Mouse (Mus musculus) limb, embryonic 11.5 days (tissue): ENCODE data around the gene Olfr93. TPM values are rescaled to one million over a fixed set of nuclear protein-coding genes. Genes with fewer than 3 reads are reported as not detected.

Experiments
- ATAC-seq: fragments of 200-750 bp; cut with Nextera tagmentation; 2 replicates; pipeline ENCODE4 v1.8.0; 2017; ENCODE audit warnings: low read depth; ENCODE audit not compliant: insufficient number of reproducible peaks, low FRiP score, low TSS enrichment
- DNase-seq: peaks from one replicate; pipeline ENCODE4 v3.0.0-alpha.2; 2015; ENCODE audit warnings: low spot score
- H3K27ac ChIP-seq: fragments of 300-500 bp; sonication (generic); replicated peaks from 2 replicates; pipeline ENCODE4 v1.5.1; 2014; ENCODE audit warnings: low read depth, mild to moderate bottlenecking, low read length
- H3K27me3 ChIP-seq: fragments of 300-500 bp; sonication (generic); 2 replicates; pipeline ENCODE4 v1.6.1; 2014; ENCODE audit warnings: mild to moderate bottlenecking, low read length, mixed read lengths; ENCODE audit not compliant: control insufficient read depth, insufficient read depth
- H3K36me3 ChIP-seq: fragments of 300-500 bp; sonication (generic); 2 replicates; pipeline ENCODE4 v1.6.1; 2014; ENCODE audit warnings: mild to moderate bottlenecking, low read length, moderate library complexity, mixed read lengths; ENCODE audit not compliant: control insufficient read depth, insufficient read depth
- H3K4me1 ChIP-seq: fragments of 300-500 bp; sonication (generic); 2 replicates; pipeline ENCODE4 v1.6.1; 2014; ENCODE audit warnings: low read length, mixed read lengths; ENCODE audit not compliant: control insufficient read depth, insufficient read depth
- H3K4me2 ChIP-seq: fragments of 300-500 bp; sonication (generic); 2 replicates; pipeline ENCODE4 v1.6.1; 2014; ENCODE audit warnings: low read depth, mild to moderate bottlenecking, moderate library complexity; ENCODE audit not compliant: severe bottlenecking
- H3K4me3 ChIP-seq: fragments of 300-500 bp; sonication (generic); 2 replicates; pipeline ENCODE4 v1.5.1; 2014; ENCODE audit warnings: low read depth, low read length
- H3K9ac ChIP-seq: fragments of 300-500 bp; sonication (generic); 2 replicates; pipeline ENCODE4 v1.6.1; 2014; ENCODE audit warnings: mild to moderate bottlenecking, low read length
- H3K9me3 ChIP-seq: fragments of 300-500 bp; sonication (generic); 2 replicates; pipeline ENCODE4 v1.6.1; 2016; ENCODE audit warnings: low read length; ENCODE audit not compliant: control insufficient read depth
- WGBS: fragments of 180-500 bp; shearing (Covaris S2); extraction: QIAGEN DNeasy Blood & Tissue Kit; methylation state at CpG from one replicate; pipeline ENCODE4 v1.1.7; 2014; 5-methylcytosine and 5-hydroxymethylcytosine counted together
- polyA plus RNA-seq: library from polyadenylated mRNA; unstranded; fragments of >200 nt; fragmentation: Nextera tagmentation; extraction: Ambion mirVana; gene quantifications from 2 replicates; pipeline ENCODE4 v1.2.1, GENCODE M21; 2014

Gene Olfr93
- not detected in 2 replicates for polyA plus RNA-seq

GRCm38 (mm10) chr17:37161394-37161793, at the start of gene Olfr93:
Olfr93 (minus strand) TSS chr17:37161494.
- H3K9ac ChIP-seq, result no peak within 1 kb of the TSS
- no peaks in the 10 kb centered on the region for H3K27me3 ChIP-seq
- H3K9me3 ChIP-seq, result no peaks in the 10 kb centered on the region
- H3K4me2 ChIP-seq, result no peak within 1 kb of the TSS
- no peak within 1 kb of the TSS for H3K27ac ChIP-seq
- H3K36me3 ChIP-seq, result no peaks in the 10 kb centered on the region
- no peak for DNase-seq
- H3K4me1 ChIP-seq, result no peaks in the 10 kb centered on the region
- no peak for ATAC-seq
- no peak within 1 kb of the TSS for H3K4me3 ChIP-seq

GRCm38 (mm10) chr17:37203917-37204236, 42.6 kb upstream of the Olfr93 start:
- Histone ChIP-seq H3K9ac (no peak overlapping the region), H3K27ac (no peak overlapping the region), H3K4me2 (no peak overlapping the region), H3K4me3 (no peak overlapping the region), H3K4me1 (no peaks in the 10 kb centered on the region), H3K36me3 (no peaks in the 10 kb centered on the region), H3K27me3 (no peaks in the 10 kb centered on the region), H3K9me3 (no peaks in the 10 kb centered on the region)
- WGBS, result 27% methylated on average over 3 of the region's 3 CpGs
- ATAC-seq (no peak), DNase-seq (no peak)

- Histone ChIP-seq H3K9ac (no peak overlapping the region), H3K36me3 (no peaks in the 10 kb centered on the region), H3K9me3 (no peaks in the 10 kb centered on the region), H3K4me2 (no peak overlapping the region), H3K4me3 (no peak overlapping the region), H3K27ac (no peak overlapping the region), H3K27me3 (no peaks in the 10 kb centered on the region), H3K4me1 (no peaks in the 10 kb centered on the region)
- 0% methylated on average over 4 of the region's 4 CpGs for WGBS
- ATAC-seq, result peak; percentile 60; the same call in 1 of the 2 replicates
- peak; percentile 87 for DNase-seq
Observed at GRCm38 (mm10) chr17:37203206-37203916, 42.1 kb upstream of the Olfr93 start.

- no peak within 1 kb of the TSS for H3K4me2 ChIP-seq
- H3K36me3 ChIP-seq, result no peaks in the 10 kb centered on the region
- no peak within 1 kb of the TSS for H3K4me3 ChIP-seq
- H3K27me3 ChIP-seq, result peaks cover 11% of the 10 kb centered on the region
- H3K27ac ChIP-seq, result no peak within 1 kb of the TSS
- no peaks in the 10 kb centered on the region for H3K9me3 ChIP-seq
- ATAC-seq (no peak), DNase-seq (no peak)
- H3K9ac ChIP-seq, result no peak within 1 kb of the TSS
- WGBS, result 79% methylated on average over 2 of the region's 2 CpGs
- H3K4me1 ChIP-seq, result no peaks in the 10 kb centered on the region
Observed at GRCm38 (mm10) chr17:37200894-37201293, 39.6 kb upstream of the Olfr93 start, which contains the start of gene Olfr94. Olfr94 (minus strand) TSS chr17:37200994.

- under 1% methylated on average over 75 of the region's 77 CpGs for WGBS
- Histone ChIP-seq H3K9ac (peak overlapping the region; percentile 5; the same call in 1 of the 2 replicates), H3K4me3 (peak overlapping the region; percentile 41), H3K9me3 (no peaks in the 10 kb centered on the region), H3K27ac (no peak overlapping the region), H3K4me2 (peak overlapping the region; percentile 93), H3K36me3 (no peaks in the 10 kb centered on the region), H3K27me3 (peaks cover 11% of the 10 kb centered on the region), H3K4me1 (no peaks in the 10 kb centered on the region)
- ATAC-seq, result peak; percentile 89
- DNase-seq, result peak; percentile 70
Observed at GRCm38 (mm10) chr17:37196845-37197724, 35.8 kb upstream of the Olfr93 start.

- Histone ChIP-seq H3K4me3 (no peak overlapping the region), H3K27ac (no peak overlapping the region), H3K9ac (no peak overlapping the region), H3K4me2 (no peak overlapping the region), H3K27me3 (peaks cover 11% of the 10 kb centered on the region), H3K9me3 (no peaks in the 10 kb centered on the region), H3K4me1 (no peaks in the 10 kb centered on the region), H3K36me3 (no peaks in the 10 kb centered on the region)
- ATAC-seq (no peak), DNase-seq (no peak)
- WGBS, result 94% methylated on average over 5 of the region's 5 CpGs
Observed at GRCm38 (mm10) chr17:37194782-37195181, 33.5 kb upstream of the Olfr93 start.

- WGBS, result 93% methylated on average over 2 of the region's 2 CpGs
Observed at GRCm38 (mm10) chr17:37193656-37194055, 32.4 kb upstream of the Olfr93 start, which contains the start of gene Ubd. Ubd (plus strand) TSS chr17:37193892.

GRCm38 (mm10) chr17:37193032-37193431, 31.7 kb upstream of the Olfr93 start:
- ATAC-seq (no peak), DNase-seq (no peak)
- Histone ChIP-seq H3K4me3 (no peak overlapping the region), H3K27ac (no peak overlapping the region), H3K9ac (no peak overlapping the region), H3K36me3 (no peaks in the 10 kb centered on the region), H3K27me3 (peaks cover 11% of the 10 kb centered on the region), H3K9me3 (no peaks in the 10 kb centered on the region), H3K4me2 (no peak overlapping the region), H3K4me1 (no peaks in the 10 kb centered on the region)

More at GRCm38 (mm10) chr17:37193656-37194055, 32.4 kb upstream of the Olfr93 start, which contains the start of gene Ubd:
- peaks cover 11% of the 10 kb centered on the region for H3K27me3 ChIP-seq
- H3K9me3 ChIP-seq, result no peaks in the 10 kb centered on the region
- H3K36me3 ChIP-seq, result no peaks in the 10 kb centered on the region
- H3K27ac ChIP-seq, result no peak within 1 kb of the TSS
- no peak within 1 kb of the TSS for H3K9ac ChIP-seq
- H3K4me2 ChIP-seq, result no peak within 1 kb of the TSS
- H3K4me1 ChIP-seq, result no peaks in the 10 kb centered on the region
- no peak within 1 kb of the TSS for H3K4me3 ChIP-seq
- DNase-seq (no peak), ATAC-seq (no peak)
